Mouse (Mus musculus) forebrain, embryonic 15.5 days (tissue): ENCODE measurements around the gene BC049730. TPM values are rescaled to one million over a fixed set of nuclear protein-coding genes. Genes with fewer than 3 reads are reported as not detected.

Experiments used
- polyA plus RNA-seq: library from polyadenylated mRNA; unstranded; fragments of >200 nt; fragmentation: Nextera tagmentation; extraction: Ambion mirVana; gene quantifications from 2 replicates; pipeline ENCODE4 v1.2.1, GENCODE M21; 2015

The BC049730 gene
- polyA plus RNA-seq, 1 experiment from 2014 or later: not detected

Other genes starting within 250 kb of the BC049730 start
- 1.3 and 1.6 TPM in 2 replicates for gene Plaur, start 246.8 kb upstream of the BC049730 start, polyA plus RNA-seq
- gene Cadm4, start 227.2 kb upstream of the BC049730 start, polyA plus RNA-seq: 70.1 and 76.4 TPM in 2 replicates
- 296 and 306 TPM in 2 replicates for gene Zfp428, start 202.2 kb upstream of the BC049730 start, polyA plus RNA-seq
- gene AC161166.1, start 196.8 kb upstream of the BC049730 start, polyA plus RNA-seq: 1.5 and 1.7 TPM in 2 replicates
- 29.3 and 29.5 TPM in 2 replicates for gene Irgq, start 178.6 kb upstream of the BC049730 start, polyA plus RNA-seq
- gene Pinlyp, start 163.1 kb upstream of the BC049730 start, polyA plus RNA-seq: 0.52 TPM in 1 of 2 replicates, not detected in the other
- gene Xrcc1, start 163.0 kb upstream of the BC049730 start, polyA plus RNA-seq: 69.8 and 79.5 TPM in 2 replicates
- 17.4 and 18.9 TPM in 2 replicates for gene Ethe1, start 121.7 kb upstream of the BC049730 start, polyA plus RNA-seq
- 11.6 and 11.7 TPM in 2 replicates for gene Zfp575, start 121.6 kb upstream of the BC049730 start, polyA plus RNA-seq
- not detected in 2 replicates for gene Phldb3, start 98.5 kb upstream of the BC049730 start, polyA plus RNA-seq
- 0.18 and 0.23 TPM in 2 replicates for gene Lypd3, start 72.7 kb upstream of the BC049730 start, polyA plus RNA-seq
- gene Tex101, start 32.6 kb upstream of the BC049730 start, polyA plus RNA-seq: not detected in 2 replicates
- not detected in 2 replicates for gene Gm4763, start 17.7 kb downstream of the BC049730 start, polyA plus RNA-seq
- gene Cd177, start 51.1 kb downstream of the BC049730 start, polyA plus RNA-seq: 0.31 TPM in 1 of 2 replicates, not detected in the other
- not detected in 2 replicates for gene Ceacam10, start 68.0 kb downstream of the BC049730 start, polyA plus RNA-seq
- 27.2 and 27.9 TPM in 2 replicates for gene Gm9844, start 153.0 kb downstream of the BC049730 start, polyA plus RNA-seq
- not detected in 2 replicates for gene Lypd4, start 160.7 kb downstream of the BC049730 start, polyA plus RNA-seq
- not detected in 2 replicates for gene Dmrtc2, start 160.8 kb downstream of the BC049730 start, polyA plus RNA-seq
- 1,460 and 1,591 TPM in 2 replicates for gene Rps19, start 175.1 kb downstream of the BC049730 start, polyA plus RNA-seq
- 0.20 and 0.34 TPM in 2 replicates for gene Cd79a, start 188.1 kb downstream of the BC049730 start, polyA plus RNA-seq
- gene Arhgef1, start 193.7 kb downstream of the BC049730 start, polyA plus RNA-seq: 74.4 and 82.0 TPM in 2 replicates
- gene Gm4881, start 235.3 kb downstream of the BC049730 start, polyA plus RNA-seq: 0.22 and 1.3 TPM in 2 replicates